In genomic region chr4:137636597-137636996, GRCm38 (mm10) we compare ENCODE assay signal across 25 mouse cellular contexts. TPM values are rescaled to one million over a fixed set of nuclear protein-coding genes. Genes with fewer than 3 reads are reported as not detected.
DNase-seq lines count a peak whose midpoint lies in the region; TF ChIP-seq lines count a peak whose summit lies in the region.
"Had no signal": no experiment of that assay in that cellular context is flagged by ENCODE, and none has a peak within 500 bp of the region (broad histone marks: within the 10 kb centered on the region; RNA-seq: fewer than 3 reads in every experiment).

No protein-coding gene starts in this region.

- DNase-seq in heart, adult 2 months, result no peak
- no peak for DNase-seq in heart, adult 11 months
- no peak for DNase-seq in left cerebral cortex, adult 2 months (ENCODE audit: extremely low spot score in 1 of 2, low spot score in 2 of 2)
- no peak for DNase-seq in left cerebral cortex, adult 9 months (ENCODE audit: low spot score in 2 of 2)
- DNase-seq in 3T3-L1 (ENCODE audit: low read depth, low spot score) (peak; percentile 23), MEL (ENCODE audit: low read depth, low spot score) (peak; percentile 28)
- no peak for DNase-seq in c-Kit-positive CD71-positive TER-119-positive erythroid progenitor cells, embryonic 14.5 days (ENCODE audit: low spot score)
- no peak for DNase-seq in right cerebral cortex, adult 18-20 months
- DNase-seq: adrenal gland, postnatal 25 days; B cell, adult 2 months; cerebellum, adult 18-20 months; cerebellum, postnatal 14 days; heart, postnatal 14 days; kidney, postnatal 36 days; layer of hippocampus, postnatal 36 days; liver; right cerebral cortex, postnatal 4 days; thymus, adult 2 months; thymus, postnatal 36 days had no signal

- no peaks in the 10 kb centered on the region; the same call in 1 of the 2 replicates for H3K36me3 ChIP-seq in heart, adult 2 months (ENCODE audit: control insufficient read depth, insufficient read depth, low read length)
- peaks cover 0 to 26% of the 10 kb centered on the region in 2 experiments; a peak in 3 of 4 replicates for H3K36me3 ChIP-seq in MEL (ENCODE audit: control insufficient read depth in 1 of 2, insufficient read depth in 2 of 2, low read length in 2 of 2)

- no peaks in the 10 kb centered on the region for H3K4me1 ChIP-seq in heart, adult 2 months (ENCODE audit: control insufficient read depth, insufficient read depth, low read length)
- H3K4me1 ChIP-seq in MEL (ENCODE audit: control insufficient read depth in 1 of 2, insufficient read depth in 2 of 2, low read length in 2 of 2), result 0 out of 4 replicates have a peak, but pooled peaks cover 0 to 4% of the 10 kb centered on the region in 2 experiments
- H3K4me1 ChIP-seq: forebrain, embryonic 13.5 days; hindbrain, embryonic 10.5 days; hindbrain, embryonic 15.5 days; neural tube, embryonic 12.5 days had no signal

- 91% methylated on average over 3 of the region's 3 CpGs for WGBS in heart, adult 2 months

- H3K9me3 ChIP-seq in MEL (replicated peaks; ENCODE audit: insufficient read depth, low read length), result no peaks in the 10 kb centered on the region
- H3K9me3 ChIP-seq: forebrain, embryonic 13.5 days; hindbrain, embryonic 10.5 days; hindbrain, embryonic 15.5 days; liver, embryonic 15.5 days; neural tube, embryonic 12.5 days had no signal

- TF ChIP-seq CTCF in heart, adult 2 months (IDR thresholded peaks at IDR 0.05), result peak; percentile 48
- TF ChIP-seq CTCF in left cerebral cortex, adult 2 months (IDR thresholded peaks at IDR 0.05), result peak; percentile 44
- peak in 1 of 3 experiments; percentile 28; a peak in 3 of 6 replicates for TF ChIP-seq CTCF in MEL (IDR thresholded peaks at IDR 0.05 in 2 of 3, conservative IDR thresholded peaks at IDR 0.05 in 1 of 3; ENCODE audit: control insufficient read depth in 1 of 3, insufficient read depth in 1 of 3, low read depth in 2 of 3, low read length in 3 of 3, poor library complexity in 1 of 3, severe bottlenecking in 1 of 3)

- intact Hi-C loops in heart, adult 2 months (cut with DNase I), result loop anchor here (5.0 kb wide), 1 partner anchor 194 kb away; no protein-coding TSS in a partner anchor
- intact Hi-C loops in left cerebral cortex, adult 2 months (cut with DNase I), result loop anchor here (1.0 kb wide), 1 partner anchor 71 kb away; no protein-coding TSS in a partner anchor

- H3K27ac ChIP-seq in heart, adult 2 months, result no peak overlapping the region
- H3K27ac ChIP-seq in left cerebral cortex, adult 2 months, result no peak overlapping the region
- H3K27ac ChIP-seq in MEL (ENCODE audit: control insufficient read depth, low read depth, low read length), result no peak overlapping the region
- H3K27ac ChIP-seq: forebrain, embryonic 13.5 days; hindbrain, embryonic 10.5 days; hindbrain, embryonic 15.5 days; liver, embryonic 15.5 days; neural tube, embryonic 12.5 days had no signal

- H3K9ac ChIP-seq in heart, adult 2 months (ENCODE audit: low read depth, low read length), result no peak overlapping the region
- no peak overlapping the region for H3K9ac ChIP-seq in MEL (ENCODE audit: control insufficient read depth, low read depth, low read length, poor library complexity, severe bottlenecking)
- H3K9ac ChIP-seq: forebrain, embryonic 13.5 days; hindbrain, embryonic 15.5 days; liver, embryonic 15.5 days; neural tube, embryonic 12.5 days had no signal

- no peaks in the 10 kb centered on the region for H3K79me2 ChIP-seq in heart, adult 2 months (replicated peaks; ENCODE audit: control insufficient read depth, insufficient read depth, low read length)
- no peaks in the 10 kb centered on the region for H3K79me2 ChIP-seq in MEL (ENCODE audit: control insufficient read depth, insufficient read depth, low read length, poor library complexity)

- no peak overlapping the region for H3K4me3 ChIP-seq in heart, adult 2 months
- no peak overlapping the region for H3K4me3 ChIP-seq in left cerebral cortex, adult 2 months
- no peak overlapping the region for H3K4me3 ChIP-seq in MEL (ENCODE audit: control insufficient read depth in 1 of 2, insufficient read depth in 1 of 2, low read depth in 2 of 2, low read length in 2 of 2)
- H3K4me3 ChIP-seq: forebrain, embryonic 13.5 days; hindbrain, embryonic 10.5 days; hindbrain, embryonic 15.5 days; liver, embryonic 15.5 days; myocyte; neural tube, embryonic 12.5 days had no signal

- TF ChIP-seq EP300 in heart, adult 2 months (IDR thresholded peaks at IDR 0.05; ENCODE audit: insufficient read depth, low read depth, low read length), result no peak
- no peak for TF ChIP-seq EP300 in MEL (IDR thresholded peaks at IDR 0.05; ENCODE audit: low read depth in 1 of 2, low read length in 2 of 2)

- no peaks in the 10 kb centered on the region for H3K27me3 ChIP-seq in heart, adult 2 months (ENCODE audit: control insufficient read depth, insufficient read depth, low read length)
- no peaks in the 10 kb centered on the region for H3K27me3 ChIP-seq in MEL (ENCODE audit: control insufficient read depth in 1 of 2, insufficient read depth in 2 of 2, low read length in 2 of 2)
- H3K27me3 ChIP-seq: forebrain, embryonic 13.5 days; hindbrain, embryonic 15.5 days; liver, embryonic 15.5 days; neural tube, embryonic 12.5 days had no signal

- no peak for TF ChIP-seq POLR2A in heart, adult 2 months (IDR thresholded peaks at IDR 0.05; ENCODE audit: insufficient read depth, low read depth, low read length)
- TF ChIP-seq POLR2A in MEL (IDR thresholded peaks at IDR 0.05; ENCODE audit: control insufficient read depth in 1 of 2, insufficient read depth in 1 of 2, low read depth in 1 of 2, low read length in 2 of 2, poor library complexity in 1 of 2), result no peak

- no peak; the same call in 1 of the 2 replicates for TF ChIP-seq RAD21 in MEL (IDR thresholded peaks at IDR 0.05; ENCODE audit: low read depth, low read length)

TF ChIP-seq in MEL, 35 proteins besides CTCF, POLR2A, EP300 and RAD21:
- no peak for TF ChIP-seq USF1 (IDR thresholded peaks at IDR 0.05; ENCODE audit: low read depth, low read length)
- TF ChIP-seq MAZ (IDR thresholded peaks at IDR 0.05; ENCODE audit: low read depth, low read length), result no peak
- no peak for TF ChIP-seq MAX (IDR thresholded peaks at IDR 0.05; ENCODE audit: low read length)
- no peak for TF ChIP-seq KAT2A (conservative IDR thresholded peaks at IDR 0.05; ENCODE audit: low read depth, low read length)
- TF ChIP-seq TBP (IDR thresholded peaks at IDR 0.05; ENCODE audit: low read depth, low read length), result no peak

RNA-seq across cellular contexts. Expression of gene Rap1gap, which starts 27.9 kb away (rescaled TPM):
- 10 to 100 TPM; 14.7 to 15.6 TPM for total RNA-seq in heart, adult 2 months (2021)
- polyA plus RNA-seq in heart, adult 2 months (2012; rRNA removed), result 33.6 and 35.9 TPM in 2 replicates
- total RNA-seq in left cerebral cortex, adult 2 months (2021), result 100 to 1,000 TPM; 267 to 315 TPM
- 7.6 and 7.7 TPM in 2 replicates for total RNA-seq in MEL (2012; rRNA removed)
- polyA plus RNA-seq in MEL (2012; ENCODE audit: insufficient read depth in 1 of 2, insufficient read length in 2 of 2, low read depth in 1 of 2, low replicate concordance in 2 of 2, missing spikeins in 1 of 2), result 10 to 100 TPM in 1 of 2 experiments, not detected in 1; 42.6 TPM

RNA-seq across cellular contexts. Expression of gene Usp48, which starts 43.0 kb away (rescaled TPM):
- total RNA-seq in heart, adult 2 months (2021), result 10 to 100 TPM; 30.0 to 37.6 TPM
- 29.7 and 49.1 TPM in 2 replicates for polyA plus RNA-seq in heart, adult 2 months (2012; rRNA removed)
- 100 to 1,000 TPM; 128 to 144 TPM for total RNA-seq in left cerebral cortex, adult 2 months (2021)
- total RNA-seq in MEL (2012; rRNA removed), result 25.4 and 27.1 TPM in 2 replicates
- 10 to 100 TPM in 1 of 2 experiments, not detected in 1; 99.6 TPM for polyA plus RNA-seq in MEL (2012; ENCODE audit: insufficient read depth in 1 of 2, insufficient read length in 2 of 2, low read depth in 1 of 2, low replicate concordance in 2 of 2, missing spikeins in 1 of 2)

Comparison
In these comparisons a context has a peak if more than half of its experiments do, and no peak if none do; other contexts are left out.
1. DNase-seq: peak in 3T3-L1 (single experiment) and MEL (single experiment); none in heart, adult 2 months (0 of 2), heart, adult 11 months (single experiment), left cerebral cortex, adult 2 months (0 of 2), left cerebral cortex, adult 9 months (0 of 2), c-Kit-positive CD71-positive TER-119-positive erythroid progenitor cells, embryonic 14.5 days (single experiment) and right cerebral cortex, adult 18-20 months (single experiment).
2. RNA of gene Rap1gap, which starts 27.9 kb away (total RNA-seq): 267 to 315 TPM in left cerebral cortex, adult 2 months; 14.7 to 15.6 TPM in heart, adult 2 months and 7.6 to 7.7 TPM in MEL; every median in the first group is over 10 times any median in the second.